Mouse (Mus musculus) 3T3-L1 (cell line): ENCODE measurements around the gene Sec23a.
A peak's percentile ranks its signal among the peaks of the same experiment; 100 is the strongest.
"Not testable (repeated sequence)": the region's sequence is repeated elsewhere in the genome, so short reads cannot be mapped to it uniquely, and the experiment has no call there.

Experiments
- DNase-seq: peaks from one replicate; pipeline ENCODE4 v3.0.0-alpha.2; 2015; ENCODE audit warnings: low read depth, low spot score

Sec23a gene

DNA sequence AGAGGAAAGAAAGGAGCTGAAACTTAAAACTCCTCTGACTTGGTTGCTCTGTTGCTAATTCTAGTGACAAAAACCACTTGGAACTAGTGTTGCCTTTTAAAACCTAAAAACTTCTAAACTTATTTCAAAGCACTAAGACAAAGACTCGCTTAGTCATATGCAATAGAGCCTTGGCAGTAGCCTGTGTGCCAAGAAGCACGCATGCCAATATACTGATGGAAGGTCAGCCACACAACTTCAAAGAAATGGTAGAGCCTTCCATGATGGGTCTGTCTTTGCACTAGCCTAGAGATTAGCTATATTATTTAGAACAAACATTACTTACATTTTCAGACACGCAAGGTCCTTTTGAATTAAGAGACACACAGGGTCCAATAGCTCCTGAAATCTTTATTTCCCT, 26.1 kb downstream of the Sec23a start:
- DNase-seq: no peak

- not testable (repeated sequence) for DNase-seq
Measured at GRCm38 (mm10) chr12:58981178-58981661, 30.6 kb downstream of the Sec23a start.

DNA sequence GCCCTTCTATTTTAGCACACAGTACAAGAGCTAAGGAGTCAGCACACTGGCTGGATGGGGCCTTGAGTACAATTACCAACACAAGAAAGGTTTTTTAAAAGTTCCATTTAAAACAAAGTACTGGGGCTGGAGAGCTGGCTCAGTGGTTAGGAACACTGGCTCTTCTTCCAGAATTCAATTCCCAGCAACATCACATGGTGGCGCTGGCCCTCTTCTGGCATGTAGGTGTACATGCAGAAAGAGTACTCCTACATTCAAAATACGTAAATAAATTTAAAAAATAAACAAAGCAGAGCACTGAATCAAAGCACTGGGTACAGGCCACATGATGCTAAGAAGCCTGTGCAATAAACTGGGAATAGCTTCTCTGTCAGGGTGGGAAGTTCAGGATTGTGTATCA, 34.9 kb downstream of the Sec23a start:
- peak; percentile 44 for DNase-seq

- peak; percentile 54 for DNase-seq
Measured at GRCm38 (mm10) chr12:58964583-58964982, 47.2 kb downstream of the Sec23a start.

DNA sequence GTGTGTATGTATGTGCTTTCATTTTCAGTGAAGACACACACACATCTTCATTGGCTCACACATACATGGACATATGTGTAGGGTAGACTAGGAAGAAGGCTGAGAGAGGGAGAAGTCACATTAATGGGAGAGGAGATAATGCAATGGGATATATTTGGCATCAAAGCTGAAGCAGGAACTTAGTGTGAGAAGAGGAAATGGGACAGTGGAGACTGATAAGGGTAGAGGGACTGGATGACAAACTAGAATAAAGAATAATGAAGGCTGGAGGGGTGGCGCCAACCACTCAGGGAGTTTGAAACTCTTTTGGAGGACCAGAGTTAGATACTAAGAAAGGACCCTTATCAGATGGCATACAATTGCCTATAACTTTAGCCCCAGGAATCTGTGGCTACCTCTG, 51.0 kb downstream of the Sec23a start:
- no peak for DNase-seq

- DNase-seq: no peak
Measured at GRCm38 (mm10) chr12:58956624-58957023, 55.2 kb downstream of the Sec23a start.

GRCm38 (mm10) chr12:58956162-58956561, 55.7 kb downstream of the Sec23a start:
- no peak for DNase-seq

GRCm38 (mm10) chr12:58947879-58948278, 63.9 kb downstream of the Sec23a start:
- DNase-seq: no peak

DNA sequence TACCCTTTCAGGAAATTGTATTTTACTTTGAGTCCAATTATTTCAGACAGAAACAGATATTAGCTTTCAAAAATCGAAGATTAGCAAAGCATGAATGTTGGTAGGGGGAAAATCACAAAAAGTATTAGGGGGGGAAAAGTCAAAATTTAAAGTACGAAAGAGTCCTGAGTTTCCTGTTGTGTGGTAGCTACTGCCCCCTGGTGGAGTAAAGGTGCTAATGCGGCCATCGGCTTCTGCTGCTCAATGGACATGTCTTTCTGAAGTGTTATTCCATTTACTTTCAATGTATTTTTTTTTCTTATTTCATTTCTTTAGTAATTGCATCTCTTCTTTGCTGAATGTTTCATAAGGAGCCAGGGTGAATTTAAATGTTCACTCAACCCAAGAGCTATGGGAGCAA, 64.6 kb downstream of the Sec23a start:
- peak; percentile 73 for DNase-seq

GRCm38 (mm10) chr12:58942544-58942943, 69.3 kb downstream of the Sec23a start:
- DNase-seq: no peak

DNA sequence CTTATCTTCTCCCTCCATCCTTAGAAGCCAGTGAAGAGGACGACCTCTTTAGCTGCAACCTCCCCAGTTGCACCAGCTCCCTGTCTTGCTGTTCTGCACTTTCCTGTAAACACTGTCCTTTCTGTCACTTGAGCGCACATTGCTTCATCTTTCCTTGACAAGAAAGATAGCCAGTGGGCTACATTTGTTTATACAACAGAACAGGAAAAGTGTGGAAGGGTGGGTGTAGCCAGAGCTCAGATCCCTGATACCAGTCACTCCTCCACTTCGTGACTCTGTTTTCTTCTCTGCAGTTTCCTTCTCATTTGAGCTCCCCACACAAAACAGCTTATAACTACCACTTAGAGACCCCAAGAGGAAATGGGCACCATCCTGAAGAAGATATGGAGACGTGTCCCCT, 77.2 kb downstream of the Sec23a start:
- DNase-seq: no peak

- DNase-seq: no peak
Measured at GRCm38 (mm10) chr12:58924996-58925395, 86.8 kb downstream of the Sec23a start.

DNA sequence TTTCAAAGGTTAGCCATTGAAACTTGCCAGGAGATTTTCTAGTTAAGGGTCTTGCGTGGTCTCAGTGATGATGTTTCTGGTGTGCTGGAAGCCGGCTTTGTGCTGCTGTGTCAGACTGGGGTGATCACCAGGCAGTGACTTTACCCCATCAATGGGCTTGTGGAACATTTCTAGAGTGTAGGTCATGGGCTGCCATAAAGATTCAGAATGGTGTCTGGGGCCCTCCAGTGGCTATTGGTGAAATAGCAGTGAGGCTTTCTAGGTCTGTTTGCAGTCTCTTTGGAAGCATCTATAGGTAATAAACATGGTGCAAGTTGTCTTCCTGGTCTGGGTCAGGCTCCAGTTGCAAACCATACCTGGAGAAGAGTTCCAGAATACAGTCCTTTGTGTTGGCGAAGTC, 87.8 kb downstream of the Sec23a start:
- peak; percentile 57 for DNase-seq

DNA sequence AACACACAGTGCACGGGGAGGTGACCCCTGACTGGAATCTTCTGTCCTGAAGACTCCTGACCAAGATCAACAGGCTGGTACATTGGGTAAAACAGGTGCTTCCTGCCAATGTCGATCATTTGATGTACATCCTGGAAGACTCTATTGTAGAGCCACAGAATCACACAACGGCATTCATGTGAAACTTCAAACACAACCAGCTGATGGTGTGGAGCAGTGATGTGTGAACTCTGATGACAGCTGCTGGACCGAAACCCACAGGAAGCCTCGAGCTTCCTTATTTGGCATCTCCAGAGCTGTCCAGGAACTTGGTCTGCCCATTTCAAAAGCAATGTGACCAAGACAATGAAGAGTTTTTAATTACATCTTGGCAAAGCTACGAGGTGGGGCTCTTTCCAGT, 91.0 kb downstream of the Sec23a start:
- no peak for DNase-seq

DNA sequence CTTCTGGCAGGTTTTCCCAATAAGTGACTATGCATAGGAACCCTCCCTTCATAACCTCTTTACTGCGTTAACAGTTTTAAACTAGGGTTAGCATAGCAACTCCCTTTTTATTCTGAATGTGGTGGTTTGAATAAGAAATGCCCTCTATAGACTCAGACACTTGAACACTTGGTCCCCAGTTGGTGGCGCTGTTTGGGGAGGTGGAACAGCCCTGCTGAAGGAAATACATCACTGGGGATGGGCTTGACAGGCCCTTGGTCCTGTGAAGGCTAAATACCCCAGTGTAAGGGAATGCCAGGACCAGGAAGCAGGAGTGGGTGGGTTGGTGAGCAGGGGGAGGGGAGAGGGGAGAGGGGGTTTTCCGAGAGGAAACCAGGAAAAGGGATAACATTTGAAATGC, 92.3 kb downstream of the Sec23a start:
- no peak for DNase-seq

DNA sequence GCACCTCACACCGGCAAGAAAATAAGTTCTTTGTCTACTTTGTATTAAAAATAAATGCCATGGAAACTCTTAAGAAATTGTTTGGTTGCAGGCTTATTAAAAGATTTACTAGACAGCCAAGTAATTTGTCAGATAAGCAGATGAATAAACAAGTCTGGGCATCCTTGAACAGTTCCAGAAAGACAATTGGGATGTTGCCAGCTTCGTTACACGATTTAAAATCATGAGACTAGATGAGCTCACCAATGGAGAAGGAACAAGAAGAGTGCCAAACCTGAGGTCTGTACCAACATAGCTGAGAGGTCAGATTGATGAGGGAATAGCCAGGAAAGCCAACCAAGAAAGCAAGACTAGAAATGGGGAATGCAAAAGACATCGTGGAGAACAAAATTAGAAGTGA, 102.0 kb downstream of the Sec23a start:
- no peak for DNase-seq
